Mouse (Mus musculus): ENCODE measurements around the gene Iqcm. TPM values are rescaled to one million over a fixed set of nuclear protein-coding genes. Genes with fewer than 3 reads are reported as not detected.
"Not testable (repeated sequence)": the region's sequence is repeated elsewhere in the genome, so short reads cannot be mapped to it uniquely, and the experiment has no call there.

Iqcm gene
- polyA plus RNA-seq (2014; fragmentation: Nextera tagmentation; extraction: Ambion mirVana) = not detected in 2 replicates

DNA sequence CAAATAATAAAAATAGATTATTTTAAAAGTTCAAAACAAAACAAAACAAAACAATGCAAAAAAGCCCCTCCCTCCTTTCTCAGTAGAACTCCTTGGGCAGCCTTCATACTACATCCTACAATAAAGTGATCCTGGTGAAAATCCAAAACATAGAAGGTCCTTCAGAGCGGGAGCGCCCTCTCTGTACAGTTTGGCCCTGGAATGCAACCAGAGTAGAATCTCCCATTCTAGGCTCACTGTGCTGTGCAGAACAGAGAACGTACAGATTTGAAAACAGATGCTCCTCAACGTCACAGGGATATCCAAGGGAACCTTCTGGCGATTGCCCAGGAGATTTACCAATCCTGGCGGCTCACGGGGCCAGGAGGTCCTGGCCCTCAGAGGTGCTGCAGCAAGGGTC lies at the start of gene Iqcm:
Gene Iqcm, plus strand, starts transcription at position 301 of the 400 bp plus-strand sequence.
- WGBS = 93% methylated on average over 7 of the region's 7 CpGs

DNA sequence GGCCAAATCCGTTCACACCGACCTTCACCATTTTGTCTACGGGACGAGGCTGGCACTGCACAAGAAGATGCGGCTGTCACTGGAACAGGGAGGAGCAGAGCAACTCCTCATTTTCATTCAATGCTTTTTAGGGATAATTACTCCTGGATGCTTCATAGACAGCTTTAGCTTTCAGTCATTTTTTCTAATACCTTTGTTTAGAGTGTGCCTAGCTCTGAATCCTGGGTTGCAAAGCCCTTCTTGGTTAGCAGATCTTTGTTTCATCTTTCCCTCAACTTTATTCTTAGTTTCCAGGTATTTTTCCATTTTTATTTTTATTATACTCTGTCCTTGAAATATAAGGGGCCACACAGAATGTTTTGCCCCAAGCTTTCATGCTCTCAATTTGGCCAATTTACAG lies 42.0 kb upstream of the Iqcm start, which contains the start of gene Gm10358:
Gene Gm10358, minus strand, starts transcription at position 101 of the 400 bp plus-strand sequence.
- Histone ChIP-seq H3K4me3 (ENCODE audit: low read depth, low read length) (no peak within 1 kb of the TSS), H3K27me3 (ENCODE audit: control insufficient read depth, insufficient read depth, low read length) (no peaks in the 10 kb centered on the region), H3K9ac (ENCODE audit: low read length) (no peak within 1 kb of the TSS), H3K4me2 (ENCODE audit: low read depth) (no peak within 1 kb of the TSS), H3K27ac (ENCODE audit: low read depth, low read length) (no peak within 1 kb of the TSS), H3K36me3 (ENCODE audit: control insufficient read depth, insufficient read depth, low read length) (no peaks in the 10 kb centered on the region), H3K9me3 (ENCODE audit: control insufficient read depth, low read length) (no peaks in the 10 kb centered on the region), H3K4me1 (ENCODE audit: control insufficient read depth, insufficient read depth, low read length) (no peaks in the 10 kb centered on the region)
- WGBS = over 99% methylated on average over 5 of the region's 5 CpGs
- DNase-seq (ENCODE audit: low spot score) = no peak
- ATAC-seq (ENCODE audit: insufficient read depth, low FRiP score, low TSS enrichment) = no peak

More for the DNA sequence above, at the start of gene Iqcm:
- ATAC-seq (ENCODE audit: insufficient read depth, low FRiP score, low TSS enrichment) = no peak
- no peaks in the 10 kb centered on the region for H3K4me1 ChIP-seq (ENCODE audit: control insufficient read depth, insufficient read depth, low read length)
- H3K27ac ChIP-seq (ENCODE audit: low read depth, low read length) = no peak within 1 kb of the TSS
- H3K4me3 ChIP-seq (ENCODE audit: low read depth, low read length) = no peak within 1 kb of the TSS
- no peak for DNase-seq (ENCODE audit: low spot score)
- H3K27me3 ChIP-seq (ENCODE audit: control insufficient read depth, insufficient read depth, low read length) = no peaks in the 10 kb centered on the region
- H3K9ac ChIP-seq (ENCODE audit: low read length) = no peak within 1 kb of the TSS
- no peaks in the 10 kb centered on the region for H3K36me3 ChIP-seq (ENCODE audit: control insufficient read depth, insufficient read depth, low read length)
- no peak within 1 kb of the TSS for H3K4me2 ChIP-seq (ENCODE audit: low read depth)
- no peaks in the 10 kb centered on the region for H3K9me3 ChIP-seq (ENCODE audit: control insufficient read depth, low read length)

DNA sequence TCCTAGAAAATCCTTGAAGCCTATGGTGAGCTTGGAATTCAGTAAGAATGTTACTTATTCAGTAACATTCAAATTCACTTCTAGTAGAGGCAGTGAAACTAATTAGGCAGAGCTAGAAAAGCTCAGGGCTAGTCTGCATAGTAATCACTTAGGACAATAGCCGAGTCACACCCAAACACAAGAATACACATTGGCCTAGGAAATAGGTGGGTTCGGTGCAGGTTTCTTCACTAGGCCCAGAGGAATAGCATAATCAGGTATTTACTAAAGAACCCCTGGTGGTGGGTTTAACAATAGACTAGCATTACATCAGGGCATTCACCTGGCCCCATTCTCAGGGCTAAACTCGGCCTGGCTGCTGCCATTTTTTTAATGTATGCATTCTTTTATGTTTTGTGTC lies 32.8 kb upstream of the Iqcm start:
- DNase-seq (ENCODE audit: low spot score); H3K9ac ChIP-seq (ENCODE audit: low read length); H3K4me3 ChIP-seq (ENCODE audit: low read depth, low read length); H3K4me1 ChIP-seq (ENCODE audit: control insufficient read depth, insufficient read depth, low read length); H3K27ac ChIP-seq (ENCODE audit: low read depth, low read length); ATAC-seq (ENCODE audit: insufficient read depth, low FRiP score, low TSS enrichment); H3K9me3 ChIP-seq (ENCODE audit: control insufficient read depth, low read length); H3K27me3 ChIP-seq (ENCODE audit: control insufficient read depth, insufficient read depth, low read length); H3K4me2 ChIP-seq (ENCODE audit: low read depth); H3K36me3 ChIP-seq (ENCODE audit: control insufficient read depth, insufficient read depth, low read length): not testable (repeated sequence)
- 87% methylated on average over 3 of the region's 3 CpGs for WGBS

DNA sequence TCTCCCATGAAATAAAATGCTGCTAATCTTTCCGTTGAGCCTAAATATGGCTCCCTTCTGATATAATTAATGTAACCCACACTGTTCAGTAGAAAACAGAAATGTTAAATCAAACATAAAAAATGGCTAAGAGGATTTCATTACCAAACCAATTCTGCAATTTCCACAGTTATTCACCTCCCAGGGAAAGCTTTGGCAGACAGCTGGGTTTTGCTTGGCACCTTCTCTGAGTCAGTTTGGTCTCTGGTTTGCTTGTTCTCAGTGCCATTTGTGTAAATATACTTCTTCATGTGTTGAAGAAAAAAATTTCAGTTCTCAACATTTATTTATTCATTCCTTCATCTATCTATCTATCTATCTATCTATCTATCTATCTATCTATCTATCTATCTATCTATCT lies 28.3 kb downstream of the Iqcm start:
- Histone ChIP-seq H3K4me3 (ENCODE audit: low read depth, low read length) (no peak overlapping the region), H3K36me3 (ENCODE audit: control insufficient read depth, insufficient read depth, low read length) (no peaks in the 10 kb centered on the region), H3K9ac (ENCODE audit: low read length) (no peak overlapping the region), H3K27ac (ENCODE audit: low read depth, low read length) (no peak overlapping the region), H3K9me3 (ENCODE audit: control insufficient read depth, low read length) (no peaks in the 10 kb centered on the region), H3K4me2 (ENCODE audit: low read depth) (no peak overlapping the region), H3K27me3 (ENCODE audit: control insufficient read depth, insufficient read depth, low read length) (no peaks in the 10 kb centered on the region), H3K4me1 (ENCODE audit: control insufficient read depth, insufficient read depth, low read length) (no peaks in the 10 kb centered on the region)
- no peak for DNase-seq (ENCODE audit: low spot score)
- WGBS = 92% methylated on average over 1 of the region's 1 CpGs
- no peak for ATAC-seq (ENCODE audit: insufficient read depth, low FRiP score, low TSS enrichment)

DNA sequence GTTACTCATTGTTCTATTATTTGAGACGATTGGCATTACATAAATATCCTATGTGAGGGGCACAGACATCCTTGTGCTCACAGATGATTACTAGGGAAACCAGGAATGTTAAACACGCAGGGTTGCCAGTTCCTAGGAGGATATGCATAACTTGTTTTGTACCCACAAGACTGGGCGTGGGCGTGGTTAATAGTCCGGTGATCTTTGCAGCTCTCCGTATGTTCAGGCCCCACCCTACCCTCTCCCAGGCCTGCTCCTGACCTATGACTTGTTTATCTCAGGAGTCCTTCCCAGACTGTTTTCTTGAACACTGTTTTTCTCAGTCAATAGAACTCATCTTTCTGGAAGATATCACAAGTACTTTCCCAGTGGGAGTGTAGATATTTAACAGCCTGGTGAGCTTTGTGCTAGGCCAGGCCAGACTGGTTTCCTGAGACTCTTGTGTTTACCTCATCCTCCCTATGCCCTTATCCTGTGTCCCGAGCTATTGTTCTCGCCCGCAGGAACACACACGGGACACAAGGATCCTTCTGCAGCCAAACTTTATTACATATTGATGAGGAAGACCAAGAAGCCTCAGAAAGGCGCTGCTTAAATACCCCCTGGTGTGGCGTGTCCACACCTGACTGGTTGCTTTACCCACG lies 40.7 kb downstream of the Iqcm start:
- H3K27ac ChIP-seq (ENCODE audit: low read depth, low read length) = no peak overlapping the region
- no peaks in the 10 kb centered on the region for H3K4me1 ChIP-seq (ENCODE audit: control insufficient read depth, insufficient read depth, low read length)
- H3K9ac ChIP-seq (ENCODE audit: low read length) = no peak overlapping the region
- H3K36me3 ChIP-seq (ENCODE audit: control insufficient read depth, insufficient read depth, low read length) = no peaks in the 10 kb centered on the region
- ATAC-seq (ENCODE audit: insufficient read depth, low FRiP score, low TSS enrichment) = no peak
- H3K27me3 ChIP-seq (ENCODE audit: control insufficient read depth, insufficient read depth, low read length) = no peaks in the 10 kb centered on the region
- WGBS = 83% methylated on average over 13 of the region's 13 CpGs
- no peak overlapping the region for H3K4me2 ChIP-seq (ENCODE audit: low read depth)
- no peaks in the 10 kb centered on the region for H3K9me3 ChIP-seq (ENCODE audit: control insufficient read depth, low read length)
- H3K4me3 ChIP-seq (ENCODE audit: low read depth, low read length) = no peak overlapping the region
- no peak for DNase-seq (ENCODE audit: low spot score)

DNA sequence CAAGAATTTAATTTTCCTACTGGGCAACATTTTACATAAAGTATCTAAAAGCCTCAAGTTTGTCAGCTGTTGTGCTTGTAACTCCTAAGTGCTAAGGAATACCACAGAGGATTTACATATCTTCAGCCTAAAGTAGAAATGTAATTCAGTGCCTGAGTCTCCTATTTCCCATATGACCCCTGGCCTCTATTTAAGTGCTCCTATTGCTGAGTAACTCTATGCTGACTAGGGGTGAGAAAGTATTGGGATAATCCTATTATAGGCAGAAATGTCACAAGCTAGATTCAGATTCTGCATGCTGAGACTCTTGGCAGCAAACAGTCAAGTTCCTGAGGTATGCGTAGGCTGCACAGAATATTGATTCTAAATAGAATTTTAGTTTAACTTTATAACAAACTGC lies 60.8 kb downstream of the Iqcm start:
- no peaks in the 10 kb centered on the region for H3K4me1 ChIP-seq (ENCODE audit: control insufficient read depth, insufficient read depth, low read length)
- ATAC-seq (ENCODE audit: insufficient read depth, low FRiP score, low TSS enrichment) (no peak), DNase-seq (ENCODE audit: low spot score) (no peak)
- no peak overlapping the region for H3K27ac ChIP-seq (ENCODE audit: low read depth, low read length)
- H3K9me3 ChIP-seq (ENCODE audit: control insufficient read depth, low read length) = no peaks in the 10 kb centered on the region
- no peak overlapping the region for H3K4me2 ChIP-seq (ENCODE audit: low read depth)
- H3K4me3 ChIP-seq (ENCODE audit: low read depth, low read length) = no peak overlapping the region
- no peak overlapping the region for H3K9ac ChIP-seq (ENCODE audit: low read length)
- no peaks in the 10 kb centered on the region for H3K27me3 ChIP-seq (ENCODE audit: control insufficient read depth, insufficient read depth, low read length)
- H3K36me3 ChIP-seq (ENCODE audit: control insufficient read depth, insufficient read depth, low read length) = no peaks in the 10 kb centered on the region
- 100% methylated on average over 1 of the region's 1 CpGs for WGBS

DNA sequence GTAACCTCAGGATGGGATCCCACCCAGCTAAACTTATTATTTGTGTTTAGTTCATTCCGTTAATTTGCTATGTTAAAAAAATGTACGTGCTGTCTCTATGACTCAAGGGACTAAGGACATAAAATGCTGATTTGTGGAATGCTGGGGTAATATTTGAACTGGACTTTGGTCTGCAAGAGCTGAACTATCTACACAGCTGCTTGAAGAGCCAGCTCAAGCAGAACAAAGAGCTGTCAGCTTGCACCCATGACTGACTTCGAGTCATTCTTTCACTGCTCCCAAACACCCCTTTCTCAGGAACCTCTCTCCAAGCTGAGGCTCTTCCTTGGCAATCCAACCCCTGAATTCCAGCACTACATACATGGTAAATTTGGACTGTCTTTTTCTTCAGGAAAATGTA lies 65.3 kb downstream of the Iqcm start:
- Histone ChIP-seq H3K27me3 (ENCODE audit: control insufficient read depth, insufficient read depth, low read length) (no peaks in the 10 kb centered on the region), H3K27ac (ENCODE audit: low read depth, low read length) (no peak overlapping the region), H3K4me3 (ENCODE audit: low read depth, low read length) (no peak overlapping the region), H3K4me1 (ENCODE audit: control insufficient read depth, insufficient read depth, low read length) (no peaks in the 10 kb centered on the region), H3K36me3 (ENCODE audit: control insufficient read depth, insufficient read depth, low read length) (no peaks in the 10 kb centered on the region), H3K9me3 (ENCODE audit: control insufficient read depth, low read length) (no peaks in the 10 kb centered on the region), H3K4me2 (ENCODE audit: low read depth) (no peak overlapping the region), H3K9ac (ENCODE audit: low read length) (no peak overlapping the region)
- WGBS = 91% methylated on average over 3 of the region's 3 CpGs
- DNase-seq (ENCODE audit: low spot score) = no peak
- no peak for ATAC-seq (ENCODE audit: insufficient read depth, low FRiP score, low TSS enrichment)

DNA sequence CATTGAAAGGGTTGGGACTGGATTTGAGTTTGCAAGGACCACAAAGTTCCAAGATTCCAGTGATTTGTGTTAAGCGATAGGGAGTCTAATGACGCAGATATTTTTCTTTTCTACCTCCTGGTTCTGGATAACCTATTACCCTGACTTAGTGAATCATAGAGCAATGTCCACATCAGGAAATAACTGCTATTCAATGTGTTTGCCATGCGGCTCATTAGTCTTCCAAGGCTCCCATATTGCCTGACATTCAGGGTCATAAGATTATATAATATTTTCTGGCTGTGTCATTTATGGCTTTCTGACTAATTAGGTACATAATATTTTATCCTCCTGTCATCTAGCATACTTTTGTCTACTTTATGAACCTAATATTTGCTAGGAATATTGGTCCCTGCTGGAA lies 100.8 kb downstream of the Iqcm start:
- Histone ChIP-seq H3K27ac (ENCODE audit: low read depth, low read length) (no peak overlapping the region), H3K36me3 (ENCODE audit: control insufficient read depth, insufficient read depth, low read length) (no peaks in the 10 kb centered on the region), H3K4me3 (ENCODE audit: low read depth, low read length) (no peak overlapping the region), H3K4me1 (ENCODE audit: control insufficient read depth, insufficient read depth, low read length) (no peaks in the 10 kb centered on the region), H3K9ac (ENCODE audit: low read length) (no peak overlapping the region), H3K9me3 (ENCODE audit: control insufficient read depth, low read length) (no peaks in the 10 kb centered on the region), H3K27me3 (ENCODE audit: control insufficient read depth, insufficient read depth, low read length) (no peaks in the 10 kb centered on the region), H3K4me2 (ENCODE audit: low read depth) (no peak overlapping the region)
- WGBS = 88% methylated on average over 3 of the region's 3 CpGs
- DNase-seq (ENCODE audit: low spot score) = no peak
- no peak for ATAC-seq (ENCODE audit: insufficient read depth, low FRiP score, low TSS enrichment)

DNA sequence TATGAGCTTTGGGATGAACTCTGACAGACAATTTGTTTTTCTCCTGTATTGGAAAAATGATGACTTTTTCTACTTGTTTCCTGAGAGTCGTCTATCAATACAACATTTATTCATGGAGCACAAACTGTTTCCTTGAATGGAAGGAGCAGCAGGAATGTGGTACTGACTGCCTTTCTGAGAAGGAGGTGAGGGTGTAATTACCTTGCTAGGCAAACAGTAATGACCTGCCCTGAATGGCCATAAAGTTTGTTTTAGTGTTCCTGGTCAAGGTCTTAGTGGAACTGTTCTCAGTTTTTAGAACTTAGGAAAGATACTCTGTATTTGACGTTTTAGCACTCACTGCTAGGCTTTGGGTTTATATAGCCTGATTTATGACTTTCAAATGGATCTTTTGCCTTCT lies 147.8 kb downstream of the Iqcm start:
- H3K9me3 ChIP-seq (ENCODE audit: control insufficient read depth, low read length) = no peaks in the 10 kb centered on the region
- H3K9ac ChIP-seq (ENCODE audit: low read length) = no peak overlapping the region
- WGBS = 75% methylated on average over 2 of the region's 2 CpGs
- H3K4me3 ChIP-seq (ENCODE audit: low read depth, low read length) = no peak overlapping the region
- no peak overlapping the region for H3K4me2 ChIP-seq (ENCODE audit: low read depth)
- no peaks in the 10 kb centered on the region for H3K36me3 ChIP-seq (ENCODE audit: control insufficient read depth, insufficient read depth, low read length)
- H3K4me1 ChIP-seq (ENCODE audit: control insufficient read depth, insufficient read depth, low read length) = no peaks in the 10 kb centered on the region
- no peak for ATAC-seq (ENCODE audit: insufficient read depth, low FRiP score, low TSS enrichment)
- no peaks in the 10 kb centered on the region for H3K27me3 ChIP-seq (ENCODE audit: control insufficient read depth, insufficient read depth, low read length)
- no peak for DNase-seq (ENCODE audit: low spot score)
- no peak overlapping the region for H3K27ac ChIP-seq (ENCODE audit: low read depth, low read length)
